Mouse (Mus musculus): ENCODE data around the gene Fam221a. TPM values are rescaled to one million over a fixed set of nuclear protein-coding genes. Genes with fewer than 3 reads are reported as not detected.
"Not testable (repeated sequence)": the region's sequence is repeated elsewhere in the genome, so short reads cannot be mapped to it uniquely, and the experiment has no call there.

Gene Fam221a
- total RNA-seq, 2 experiments from 2014 or later = 1.1 to 2.3 TPM

- no peak for DNase-seq (ENCODE audit: extremely low spot score in 1 of 2, low spot score in 2 of 2)
- intact Hi-C loops (cut with DNase I) = no loop called here
Observed at GRCm38 (mm10) chr6:49368212-49368611, 673 bp downstream of the Fam221a start.

GRCm38 (mm10) chr6:49372705-49373104 is 5.2 kb downstream of the Fam221a start:
- intact Hi-C loops (cut with DNase I) = no loop called here
- no peak for DNase-seq (ENCODE audit: extremely low spot score in 1 of 2, low spot score in 2 of 2)

GRCm38 (mm10) chr6:49373943-49374342 is 6.4 kb downstream of the Fam221a start:
- intact Hi-C loops (cut with DNase I) = no loop called here

GRCm38 (mm10) chr6:49378328-49378727 is 10.8 kb downstream of the Fam221a start:
- no peak for DNase-seq (ENCODE audit: extremely low spot score in 1 of 2, low spot score in 2 of 2)
- intact Hi-C loops (cut with DNase I) = no loop called here

More at GRCm38 (mm10) chr6:49373943-49374342, 6.4 kb downstream of the Fam221a start:
- no peak for DNase-seq (ENCODE audit: extremely low spot score in 1 of 2, low spot score in 2 of 2)

- DNase-seq (ENCODE audit: extremely low spot score in 1 of 2, low spot score in 2 of 2) = no peak
- intact Hi-C loops (cut with DNase I) = no loop called here
Observed at GRCm38 (mm10) chr6:49394276-49394675, 26.7 kb downstream of the Fam221a start.

- DNase-seq (ENCODE audit: extremely low spot score in 1 of 2, low spot score in 2 of 2) = peak in 1 of 2 experiments; percentile 65
- intact Hi-C loops (cut with DNase I) = loop anchor here (5.0 kb wide), 4 partner anchors 73 to 338 kb away; no protein-coding TSS in a partner anchor
Observed at GRCm38 (mm10) chr6:49395316-49395715, 27.8 kb downstream of the Fam221a start, which contains the start of gene Stk31. Gene Stk31, plus strand, starts transcription at chr6:49395604.

- peak in 1 of 2 experiments; percentile 26 for DNase-seq (ENCODE audit: extremely low spot score in 1 of 2, low spot score in 2 of 2)
- intact Hi-C loops (cut with DNase I) = loop anchor here (5.0 kb wide), 4 partner anchors 75 to 340 kb away; no protein-coding TSS in a partner anchor
Observed at GRCm38 (mm10) chr6:49397466-49397865, 29.9 kb downstream of the Fam221a start.

- intact Hi-C loops (cut with DNase I) = loop anchor here (5.0 kb wide), 4 partner anchors 76 to 341 kb away; no protein-coding TSS in a partner anchor
- DNase-seq (ENCODE audit: extremely low spot score in 1 of 2, low spot score in 2 of 2) = no peak
Observed at GRCm38 (mm10) chr6:49398365-49398764, 30.8 kb downstream of the Fam221a start.

GRCm38 (mm10) chr6:49410830-49411229 is 43.3 kb downstream of the Fam221a start:
- intact Hi-C loops (cut with DNase I) = no loop called here

GRCm38 (mm10) chr6:49412967-49413366 is 45.4 kb downstream of the Fam221a start:
- DNase-seq (ENCODE audit: extremely low spot score in 1 of 2, low spot score in 2 of 2); intact Hi-C loops (cut with DNase I): not testable (repeated sequence)

More at GRCm38 (mm10) chr6:49410830-49411229, 43.3 kb downstream of the Fam221a start:
- no peak for DNase-seq (ENCODE audit: extremely low spot score in 1 of 2, low spot score in 2 of 2)

- no peak for DNase-seq (ENCODE audit: extremely low spot score in 1 of 2, low spot score in 2 of 2)
- intact Hi-C loops (cut with DNase I) = no loop called here
Observed at GRCm38 (mm10) chr6:49415971-49416370, 48.4 kb downstream of the Fam221a start.

GRCm38 (mm10) chr6:49437306-49437705 is 69.8 kb downstream of the Fam221a start:
- DNase-seq (ENCODE audit: extremely low spot score in 1 of 2, low spot score in 2 of 2) = no peak
- intact Hi-C loops (cut with DNase I) = no loop called here

Other genes with a start within 250 kb of the Fam221a start
- 1 to 10 TPM; 1.2 TPM for gene Igf2bp3, start 152.8 kb upstream of the Fam221a start, total RNA-seq (2021)
- gene Tra2a, start 103.7 kb upstream of the Fam221a start, total RNA-seq (2021) = 10 to 100 TPM; 66.7 to 68.8 TPM
- 1 to 10 TPM; 6.8 to 7.1 TPM for gene Ccdc126, start 48.5 kb upstream of the Fam221a start, total RNA-seq (2021)
- gene Stk31, start 27.9 kb downstream of the Fam221a start, total RNA-seq (2021) = 1 to 10 TPM in 1 of 2 experiments, under 1 TPM in 1; 0.77 to 1.2 TPM